Mouse (Mus musculus) limb, embryonic 14.5 days (tissue): ENCODE data around the gene Rln3. TPM values are rescaled to one million over a fixed set of nuclear protein-coding genes. Genes with fewer than 3 reads are reported as not detected.

Source experiments
- ATAC-seq: fragments of 200-750 bp; cut with Nextera tagmentation; 2 replicates; pipeline ENCODE4 v1.8.0; 2017; ENCODE audit warnings: low read depth, moderate number of reproducible peaks, moderate TSS enrichment; ENCODE audit not compliant: low FRiP score
- DNase-seq: peaks from one replicate; pipeline ENCODE4 v3.0.0-alpha.2; 2015; ENCODE audit warnings: low spot score
- H3K27ac ChIP-seq: fragments of 300-500 bp; sonication (generic); replicated peaks from 2 replicates; pipeline ENCODE4 v1.5.1; 2014; ENCODE audit warnings: low read depth, mild to moderate bottlenecking, low read length, moderate library complexity, mixed read lengths
- H3K27me3 ChIP-seq: fragments of 300-500 bp; sonication (generic); 2 replicates; pipeline ENCODE4 v1.6.1; 2014; ENCODE audit warnings: low read length, mixed read lengths; ENCODE audit not compliant: control insufficient read depth, insufficient read depth
- H3K36me3 ChIP-seq: fragments of 300-500 bp; sonication (generic); 2 replicates; pipeline ENCODE4 v1.6.1; 2014; ENCODE audit warnings: mild to moderate bottlenecking, low read length, moderate library complexity, mixed read lengths; ENCODE audit not compliant: control insufficient read depth, insufficient read depth
- H3K4me1 ChIP-seq: fragments of 300-500 bp; sonication (generic); 2 replicates; pipeline ENCODE4 v1.6.1; 2014; ENCODE audit warnings: antibody characterized with exemption, low read length, mixed read lengths; ENCODE audit not compliant: control insufficient read depth, insufficient read depth
- H3K4me2 ChIP-seq: fragments of 300-500 bp; sonication (generic); replicated peaks from 2 replicates; pipeline ENCODE4 v1.6.1; 2014; ENCODE audit warnings: low read depth, mild to moderate bottlenecking, low read length, moderate library complexity; ENCODE audit not compliant: severe bottlenecking
- H3K4me3 ChIP-seq: fragments of 300-500 bp; sonication (generic); replicated peaks from 2 replicates; pipeline ENCODE4 v1.5.1; 2014; ENCODE audit warnings: low read length
- H3K9ac ChIP-seq: fragments of 300-500 bp; sonication (generic); 2 replicates; pipeline ENCODE4 v1.6.1; 2014; ENCODE audit warnings: mild to moderate bottlenecking, low read depth, low read length, moderate library complexity; ENCODE audit not compliant: severe bottlenecking
- H3K9me3 ChIP-seq: fragments of 300-500 bp; sonication (generic); 2 replicates; pipeline ENCODE4 v1.6.1; 2016; ENCODE audit warnings: low read length; ENCODE audit not compliant: control insufficient read depth
- POLR2A ChIP-seq: fragments of 200-500 bp; IDR thresholded peaks from 2 replicates; pipeline ENCODE4 v1.8.0; 2012; ENCODE audit warnings: inconsistent platforms, mild to moderate bottlenecking, moderate library complexity, borderline replicate concordance; ENCODE audit not compliant: insufficient read depth, insufficient read length; ENCODE audit errors: extremely low read depth
- WGBS: fragments of 180-500 bp; shearing (Covaris S2); extraction: QIAGEN DNeasy Blood & Tissue Kit; methylation state at CpG from one replicate; pipeline ENCODE4 v1.1.7; 2014; 5-methylcytosine and 5-hydroxymethylcytosine counted together
- polyA plus RNA-seq, 2 experiments: library from polyadenylated mRNA; depleted of rRNA in 1 of 2; stranded (reverse) in 1 of 2; unstranded in 1 of 2; fragments of >200 nt; fragmentation: Nextera tagmentation in 1 of 2; extraction: Ambion mirVana in 1 of 2; gene quantifications; 2 replicates each; pipeline versions ENCODE4 v1.2.1 to v1.2.3; 2012 to 2014

Gene Rln3
- polyA plus RNA-seq, 2 experiments: not detected

- Histone ChIP-seq H3K27me3 (no peaks in the 10 kb centered on the region), H3K9ac (peak within 1 kb of the TSS; percentile 38), H3K36me3 (peaks cover 28% of the 10 kb centered on the region), H3K27ac (no peak within 1 kb of the TSS), H3K9me3 (no peaks in the 10 kb centered on the region), H3K4me2 (peak within 1 kb of the TSS; percentile 34), H3K4me3 (peak within 1 kb of the TSS; percentile 13; the same call in 1 of the 2 replicates), H3K4me1 (peaks cover 22% of the 10 kb centered on the region)
- DNase-seq (no peak), ATAC-seq (no peak)
- TF ChIP-seq POLR2A: no peak
- 28% methylated on average over 57 of the region's 61 CpGs for WGBS
Observed at GRCm38 (mm10) chr8:84001281-84002000, 43.4 kb downstream of the Rln3 start, which contains the start of gene 1700067K01Rik. Gene 1700067K01Rik (plus strand): TSS chr8:84001502.

GRCm38 (mm10) chr8:83999825-84000224 is 45.0 kb downstream of the Rln3 start:
- H3K36me3 ChIP-seq: peaks cover 28% of the 10 kb centered on the region
- H3K27me3 ChIP-seq: no peaks in the 10 kb centered on the region
- TF ChIP-seq POLR2A: no peak
- DNase-seq (no peak), ATAC-seq (no peak)
- no peak overlapping the region for H3K4me2 ChIP-seq
- peaks cover 26% of the 10 kb centered on the region for H3K4me1 ChIP-seq
- no peak overlapping the region for H3K27ac ChIP-seq
- no peak overlapping the region for H3K4me3 ChIP-seq
- H3K9ac ChIP-seq: no peak overlapping the region
- 93% methylated on average over 2 of the region's 2 CpGs for WGBS
- no peaks in the 10 kb centered on the region for H3K9me3 ChIP-seq

- Histone ChIP-seq H3K27me3 (no peaks in the 10 kb centered on the region), H3K4me3 (peak overlapping the region; percentile 80), H3K4me1 (peaks cover 24% of the 10 kb centered on the region), H3K9me3 (no peaks in the 10 kb centered on the region), H3K9ac (peak overlapping the region; percentile 70), H3K27ac (no peak overlapping the region), H3K4me2 (peak overlapping the region; percentile 79), H3K36me3 (peaks cover 34% of the 10 kb centered on the region)
- 59% methylated on average over 16 of the region's 16 CpGs for WGBS
- DNase-seq (no peak), ATAC-seq (no peak)
- no peak for TF ChIP-seq POLR2A
Observed at GRCm38 (mm10) chr8:83999057-83999705, 45.6 kb downstream of the Rln3 start.

- H3K4me2 ChIP-seq: peak overlapping the region; percentile 79
- H3K9me3 ChIP-seq: no peaks in the 10 kb centered on the region
- no peaks in the 10 kb centered on the region for H3K27me3 ChIP-seq
- no peak for ATAC-seq
- peak; percentile 78 for DNase-seq
- no peak for TF ChIP-seq POLR2A
- H3K9ac ChIP-seq: peak overlapping the region; percentile 70
- peaks cover 18% of the 10 kb centered on the region for H3K4me1 ChIP-seq
- WGBS: 1% methylated on average over 45 of the region's 92 CpGs
- peak overlapping the region; percentile 77 for H3K27ac ChIP-seq
- peak overlapping the region; percentile 80 for H3K4me3 ChIP-seq
- peaks cover 41% of the 10 kb centered on the region for H3K36me3 ChIP-seq
Observed at GRCm38 (mm10) chr8:83998231-83999056, 46.4 kb downstream of the Rln3 start.
